Mouse (Mus musculus) MEL (cell line): ENCODE results near the gene Gpr62.

Experiments used
- BHLHE40 ChIP-seq: IDR thresholded peaks from 2 replicates; pipeline ENCODE4 v1.6.1; 2012; ENCODE audit warnings: low read depth, mild to moderate bottlenecking, inconsistent platforms, low read length, improper control_type of control experiment, borderline replicate concordance
- CTCF ChIP-seq, 3 experiments: IDR thresholded peaks in 2 of 3; conservative IDR thresholded peaks in 1 of 3; 2 replicates each; pipeline ENCODE4 v1.5.1; 2011 to 2012; ENCODE audit warnings: low read length in 3 of 3, low read depth in 2 of 3, mild to moderate bottlenecking in 2 of 3, improper control_type of control experiment in 1 of 3, inconsistent platforms in 1 of 3, mixed read lengths in 1 of 3, moderate library complexity in 1 of 3; ENCODE audit not compliant: control insufficient read depth in 1 of 3, insufficient read depth in 1 of 3, poor library complexity in 1 of 3, severe bottlenecking in 1 of 3
- ELF1 ChIP-seq: IDR thresholded peaks from 2 replicates; pipeline ENCODE4 v1.6.1; 2014; ENCODE audit warnings: low read depth, mild to moderate bottlenecking, inconsistent platforms, low read length, improper control_type of control experiment, moderate library complexity
- EP300 ChIP-seq, 2 experiments: IDR thresholded peaks; 2 replicates each; pipeline ENCODE4 v1.6.1; 2011; ENCODE audit warnings: improper control_type of control experiment in 2 of 2, low read length in 2 of 2, low read depth in 1 of 2, mild to moderate bottlenecking in 1 of 2
- ETS1 ChIP-seq: IDR thresholded peaks from 2 replicates; pipeline ENCODE4 v1.6.1; 2012; ENCODE audit warnings: low read depth, mild to moderate bottlenecking, inconsistent platforms, low read length, improper control_type of control experiment, moderate library complexity
- MAX ChIP-seq: IDR thresholded peaks from 2 replicates; pipeline ENCODE4 v1.6.1; 2011; ENCODE audit warnings: low read length, improper control_type of control experiment
- MEF2A ChIP-seq: IDR thresholded peaks from 2 replicates; pipeline ENCODE4 v1.6.1; 2014; ENCODE audit warnings: low read depth, mild to moderate bottlenecking, inconsistent platforms, low read length, improper control_type of control experiment; ENCODE audit not compliant: poor library complexity, insufficient replicate concordance, severe bottlenecking; ENCODE audit errors: extremely low read depth
- NRF1 ChIP-seq: IDR thresholded peaks from 2 replicates; pipeline ENCODE4 v1.6.1; 2014; ENCODE audit warnings: low read depth, mild to moderate bottlenecking, inconsistent platforms, low read length, improper control_type of control experiment, moderate library complexity; ENCODE audit not compliant: poor library complexity, insufficient read depth, severe bottlenecking
- POLR2A ChIP-seq, 2 experiments: IDR thresholded peaks; 2 replicates each; pipeline ENCODE4 v1.6.1; 2011 to 2012; ENCODE audit warnings: low read length in 2 of 2, mild to moderate bottlenecking in 2 of 2, control low read depth in 1 of 2, improper control_type of control experiment in 1 of 2, low read depth in 1 of 2, moderate library complexity in 1 of 2; ENCODE audit not compliant: control insufficient read depth in 1 of 2, insufficient read depth in 1 of 2, poor library complexity in 1 of 2
- POLR2AphosphoS2 ChIP-seq: IDR thresholded peaks from 2 replicates; pipeline ENCODE4 v1.6.1; 2011; ENCODE audit warnings: low read length, improper control_type of control experiment
- RAD21 ChIP-seq: IDR thresholded peaks from 2 replicates; pipeline ENCODE4 v1.6.1; 2011; ENCODE audit warnings: mild to moderate bottlenecking, low read depth, low read length, improper control_type of control experiment
- RCOR1 ChIP-seq: IDR thresholded peaks from 2 replicates; pipeline ENCODE4 v1.6.1; 2012; ENCODE audit warnings: low read depth, mild to moderate bottlenecking, inconsistent platforms, low read length, improper control_type of control experiment
- ZC3H11A ChIP-seq: IDR thresholded peaks from 2 replicates; pipeline ENCODE4 v1.6.1; 2012; ENCODE audit warnings: low read depth, mild to moderate bottlenecking, inconsistent platforms, low read length, improper control_type of control experiment

GRCm38 (mm10) chr9:106472321-106472720 is 6.6 kb upstream of the Gpr62 start:
- TF ChIP-seq RAD21 (no peak), BHLHE40 (no peak), MEF2A (no peak), CTCF (IDR thresholded peaks at IDR 0.05 in 2 of 3, conservative IDR thresholded peaks at IDR 0.05 in 1 of 3; ENCODE audit: control insufficient read depth in 1 of 3, insufficient read depth in 1 of 3, low read depth in 2 of 3, low read length in 3 of 3, poor library complexity in 1 of 3, severe bottlenecking in 1 of 3) (no peak), POLR2A (IDR thresholded peaks at IDR 0.05; ENCODE audit: control insufficient read depth in 1 of 2, insufficient read depth in 1 of 2, low read depth in 1 of 2, low read length in 2 of 2, poor library complexity in 1 of 2) (no peak), ELF1 (no peak), EP300 (IDR thresholded peaks at IDR 0.05; ENCODE audit: low read depth in 1 of 2, low read length in 2 of 2) (no peak), ETS1 (no peak), ZC3H11A (no peak), MAX (no peak), RCOR1 (no peak), NRF1 (no peak), POLR2AphosphoS2 (no peak)
